Mouse (Mus musculus): ENCODE measurements at regions not wholly inside any gene's neighbourhood (a gene's known extent, or its start where the extent isn't known, plus 50 kb on each side); places are given as distances from the start of the nearest gene placed in this dataset.

DNA sequence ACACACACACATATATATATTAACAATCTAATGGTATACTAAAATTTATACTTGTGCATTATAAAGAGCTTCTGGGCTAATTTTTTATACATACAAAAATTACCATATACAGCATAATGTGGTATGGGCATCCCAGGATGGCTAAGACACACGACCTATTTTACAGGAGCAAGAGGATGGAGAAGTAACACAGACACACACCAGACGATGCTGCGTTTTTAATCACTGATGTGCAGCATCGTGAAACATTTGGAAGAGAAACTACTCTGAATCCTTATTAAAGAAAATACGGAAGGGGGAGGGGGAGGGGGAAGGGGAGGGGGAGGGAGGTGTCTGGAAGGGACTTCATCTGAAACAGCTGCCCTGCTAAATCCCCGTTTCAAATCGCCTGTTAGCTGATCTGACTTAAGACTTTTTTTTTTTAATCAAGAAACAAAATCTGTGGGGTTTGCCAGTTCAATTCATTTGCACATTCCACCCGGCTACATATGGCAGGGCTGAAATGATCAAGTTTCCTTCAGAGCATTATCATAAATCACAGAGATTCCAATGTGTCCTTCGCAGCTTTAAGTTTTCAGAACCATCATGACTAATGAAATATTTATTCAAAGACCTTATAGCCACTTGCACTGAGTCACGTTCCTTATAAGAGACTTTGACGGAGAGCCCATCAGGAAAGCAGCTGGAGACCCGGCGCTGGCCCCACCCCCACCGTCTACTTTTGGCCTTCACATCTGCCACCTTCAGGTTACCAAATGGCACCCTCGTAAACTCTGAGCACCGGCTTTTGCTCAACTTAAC is 89.4 kb upstream of the Rnd3 start:
- Histone ChIP-seq H3K27ac (ENCODE audit: poor library complexity, severe bottlenecking) (no peak overlapping the region), H3K9me3 (replicated peaks) (no peaks in the 10 kb centered on the region), H3K36me3 (no peaks in the 10 kb centered on the region), H3K4me3 (0 out of 2 replicates have a peak overlapping the region, but pooled peaks have one; percentile 12), H3K9ac (no peak overlapping the region), H3K27me3 (replicated peaks) (no peaks in the 10 kb centered on the region), H3K4me1 (replicated peaks) (0 out of 2 replicates have a peak, but pooled peaks cover 3% of the 10 kb centered on the region), H3K4me2 (peak overlapping the region; percentile 52)
- no peak for ATAC-seq (ENCODE audit: insufficient number of reproducible peaks, low FRiP score)
- WGBS, result 13% methylated on average over 16 of the region's 16 CpGs

DNA sequence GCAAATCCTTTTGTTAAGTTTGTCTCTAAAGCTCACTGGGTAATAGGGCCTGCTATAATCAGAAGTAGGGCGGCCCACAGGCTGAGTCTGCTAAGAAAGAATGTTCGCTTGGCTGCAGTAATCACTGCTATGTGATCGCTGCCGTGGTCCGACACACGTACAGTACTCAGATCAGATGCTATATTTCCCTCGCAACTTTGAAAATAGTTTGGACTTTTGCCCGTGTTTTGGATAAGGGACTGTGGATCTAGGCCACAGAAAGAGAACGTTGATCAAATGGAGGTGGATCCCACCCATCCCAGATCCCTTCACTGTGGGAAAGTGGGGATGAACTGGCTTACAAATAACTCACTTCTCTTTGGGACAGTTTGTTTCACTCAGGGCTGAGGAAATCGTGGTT is 88.5 kb upstream of the Rnd3 start:
- Histone ChIP-seq H3K4me1 (replicated peaks) (0 out of 2 replicates have a peak, but pooled peaks cover 3% of the 10 kb centered on the region), H3K9ac (no peak overlapping the region), H3K27me3 (replicated peaks) (no peaks in the 10 kb centered on the region), H3K4me3 (no peak overlapping the region), H3K27ac (ENCODE audit: poor library complexity, severe bottlenecking) (no peak overlapping the region), H3K36me3 (no peaks in the 10 kb centered on the region), H3K9me3 (replicated peaks) (no peaks in the 10 kb centered on the region), H3K4me2 (no peak overlapping the region)
- no peak for ATAC-seq (ENCODE audit: insufficient number of reproducible peaks, low FRiP score)
- whole genome bisulfite sequencing, result 67% methylated on average over 10 of the region's 10 CpGs

DNA sequence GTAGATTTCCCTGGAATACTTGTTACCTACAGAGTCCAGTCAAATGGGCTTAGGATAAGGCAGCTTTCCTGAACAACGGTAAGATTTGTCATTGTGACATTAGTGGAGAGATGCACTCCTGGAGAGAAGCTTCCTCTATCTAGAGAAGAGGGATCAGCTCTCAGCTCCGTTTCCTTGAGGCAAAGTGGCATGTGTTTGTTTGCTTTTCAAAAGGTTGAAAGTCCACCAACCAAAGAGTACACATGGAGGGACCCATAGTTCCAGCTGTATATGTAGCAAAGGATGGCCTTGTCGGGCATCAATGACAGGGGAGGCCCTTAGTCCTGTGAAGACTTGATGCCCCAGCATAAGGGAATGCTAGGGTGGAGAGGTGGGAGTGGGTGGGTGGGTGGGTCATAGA is 87.9 kb upstream of the Rnd3 start:
- WGBS, result 47% methylated on average over 3 of the region's 3 CpGs
- H3K27ac ChIP-seq (ENCODE audit: poor library complexity, severe bottlenecking), result no peak overlapping the region

DNA sequence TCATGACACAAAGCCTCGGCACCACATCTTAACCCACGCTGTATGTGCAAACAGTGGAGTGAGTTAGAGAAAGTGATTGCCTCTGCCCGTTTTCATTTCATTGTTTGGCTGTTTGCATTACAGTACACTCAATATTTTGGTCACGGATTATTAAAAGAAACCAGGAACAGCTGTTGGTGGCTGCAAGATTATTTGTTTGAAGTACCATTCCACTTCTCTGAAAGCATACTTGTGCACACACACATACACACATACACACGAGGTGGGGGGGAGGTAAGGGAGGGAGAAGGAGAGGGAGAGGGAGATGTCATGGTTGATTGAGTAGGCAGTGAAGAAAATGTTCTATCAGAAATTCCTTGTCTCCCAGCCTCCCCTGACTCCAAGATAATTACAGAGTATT is 85.5 kb upstream of the Rnd3 start:
- no peak for ATAC-seq (ENCODE audit: insufficient number of reproducible peaks, low FRiP score)
- Histone ChIP-seq H3K27me3 (replicated peaks) (no peaks in the 10 kb centered on the region), H3K9ac (no peak overlapping the region), H3K36me3 (no peaks in the 10 kb centered on the region), H3K4me2 (no peak overlapping the region), H3K27ac (ENCODE audit: poor library complexity, severe bottlenecking) (no peak overlapping the region), H3K4me1 (replicated peaks) (0 out of 2 replicates have a peak, but pooled peaks cover 3% of the 10 kb centered on the region), H3K4me3 (no peak overlapping the region), H3K9me3 (replicated peaks) (no peaks in the 10 kb centered on the region)
- WGBS, result 76% methylated on average over 5 of the region's 5 CpGs

More for the DNA sequence above, 87.9 kb upstream of the Rnd3 start:
- Histone ChIP-seq H3K4me3 (no peak overlapping the region), H3K9ac (no peak overlapping the region), H3K4me2 (no peak overlapping the region), H3K36me3 (no peaks in the 10 kb centered on the region), H3K9me3 (replicated peaks) (no peaks in the 10 kb centered on the region), H3K27me3 (replicated peaks) (no peaks in the 10 kb centered on the region), H3K4me1 (replicated peaks) (0 out of 2 replicates have a peak, but pooled peaks cover 3% of the 10 kb centered on the region)
- no peak for ATAC-seq (ENCODE audit: insufficient number of reproducible peaks, low FRiP score)

DNA sequence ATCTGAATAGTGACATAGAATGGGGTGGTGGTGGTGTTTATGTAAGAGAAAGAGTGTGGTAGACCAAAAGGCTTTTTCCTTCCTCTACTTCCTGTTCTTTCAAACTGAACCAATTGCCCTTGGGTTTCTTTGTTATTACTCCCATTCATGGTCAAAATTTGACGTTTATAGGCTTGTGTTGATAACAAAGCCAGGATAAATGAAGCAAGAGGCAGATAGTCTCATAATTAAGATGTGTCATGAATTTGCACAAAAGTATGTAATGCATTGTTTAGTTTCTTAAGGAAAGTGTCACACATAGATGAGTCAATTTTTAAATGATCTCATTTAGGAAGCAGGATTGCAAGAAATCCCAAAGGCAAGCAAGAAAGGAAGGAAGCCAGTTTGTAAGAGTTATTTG is 73.9 kb upstream of the Rnd3 start:
- H3K4me2 ChIP-seq, result no peak overlapping the region
- 48% methylated on average over 1 of the region's 1 CpGs for WGBS

DNA sequence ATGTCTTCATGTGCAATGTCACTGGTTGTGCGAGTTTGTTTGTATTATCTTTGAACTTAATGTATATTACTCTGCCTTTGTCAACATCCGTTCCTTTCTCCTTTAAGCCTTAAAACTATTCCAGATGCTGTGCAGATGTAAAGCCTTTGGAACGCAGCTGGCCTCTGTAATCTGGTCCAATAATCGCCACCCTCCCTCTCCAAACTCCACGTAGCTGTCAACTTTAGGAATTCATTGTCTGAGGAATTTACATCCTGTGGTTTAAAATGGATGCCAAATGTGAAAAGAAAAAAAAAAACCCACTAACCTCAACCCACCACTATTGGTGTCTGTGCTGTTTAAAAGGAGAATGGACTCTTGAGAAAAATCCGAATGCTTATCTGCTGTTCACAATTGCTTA is 70.8 kb upstream of the Rnd3 start:
- no peak for ATAC-seq (ENCODE audit: insufficient number of reproducible peaks, low FRiP score)
- Histone ChIP-seq H3K9ac (no peak overlapping the region), H3K9me3 (replicated peaks) (no peaks in the 10 kb centered on the region), H3K27ac (ENCODE audit: poor library complexity, severe bottlenecking) (no peak overlapping the region), H3K4me1 (replicated peaks) (no peaks in the 10 kb centered on the region), H3K36me3 (no peaks in the 10 kb centered on the region), H3K4me3 (no peak overlapping the region), H3K27me3 (replicated peaks) (no peaks in the 10 kb centered on the region), H3K4me2 (no peak overlapping the region)
- WGBS, result 44% methylated on average over 6 of the region's 6 CpGs

More for the DNA sequence above, 73.9 kb upstream of the Rnd3 start:
- Histone ChIP-seq H3K27ac (ENCODE audit: poor library complexity, severe bottlenecking) (no peak overlapping the region), H3K9me3 (replicated peaks) (no peaks in the 10 kb centered on the region), H3K4me3 (no peak overlapping the region), H3K9ac (no peak overlapping the region), H3K4me1 (replicated peaks) (no peaks in the 10 kb centered on the region), H3K27me3 (replicated peaks) (no peaks in the 10 kb centered on the region), H3K36me3 (no peaks in the 10 kb centered on the region)
- no peak for ATAC-seq (ENCODE audit: insufficient number of reproducible peaks, low FRiP score)

DNA sequence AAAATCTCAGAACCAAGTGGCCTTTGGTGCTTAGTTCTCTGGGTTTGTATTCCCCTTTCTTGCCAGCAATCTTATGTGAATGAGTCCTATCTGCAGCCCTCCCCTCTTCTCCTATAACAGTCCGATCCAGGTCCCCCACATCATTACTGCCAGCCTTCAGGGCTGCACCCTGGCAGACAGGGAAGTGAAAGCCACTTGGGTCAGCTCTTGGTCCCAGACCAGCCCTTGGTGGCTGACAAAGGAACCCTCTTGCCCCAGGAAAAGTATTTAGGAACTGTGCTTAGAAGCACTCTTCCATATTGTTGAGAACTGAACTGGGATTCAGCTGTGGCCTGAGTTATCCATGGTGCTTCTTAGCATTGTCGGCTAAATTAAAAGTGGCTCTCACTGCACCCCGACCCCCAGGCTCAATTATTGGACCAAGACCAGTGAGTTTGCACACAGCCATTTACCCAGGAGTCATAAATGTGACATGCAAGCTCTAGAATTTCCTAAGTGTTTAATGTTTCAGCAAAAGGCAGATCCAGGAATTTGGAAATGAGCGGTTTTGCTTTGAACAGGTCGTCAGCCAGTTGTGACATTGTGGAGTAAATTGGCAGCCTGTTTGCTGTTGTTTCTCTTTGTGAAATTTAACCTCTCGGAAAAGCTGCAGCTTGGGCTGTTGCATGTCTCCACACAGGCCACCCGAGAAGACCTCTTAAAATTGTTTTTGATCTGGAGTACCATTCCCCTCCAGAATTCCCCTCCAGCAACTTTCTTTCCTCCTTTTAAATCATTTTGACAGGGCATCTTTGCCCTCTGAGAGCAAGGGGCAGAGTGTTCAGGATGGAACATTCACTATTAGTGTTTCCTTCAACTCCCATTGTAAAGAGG is 58.5 kb upstream of the Rnd3 start:
- Histone ChIP-seq H3K9me3 (replicated peaks) (no peaks in the 10 kb centered on the region), H3K4me1 (replicated peaks) (no peaks in the 10 kb centered on the region), H3K27ac (ENCODE audit: poor library complexity, severe bottlenecking) (no peak overlapping the region), H3K27me3 (replicated peaks) (no peaks in the 10 kb centered on the region), H3K36me3 (no peaks in the 10 kb centered on the region), H3K9ac (no peak overlapping the region), H3K4me2 (no peak overlapping the region), H3K4me3 (no peak overlapping the region)
- no peak for ATAC-seq (ENCODE audit: insufficient number of reproducible peaks, low FRiP score)
- WGBS, result 73% methylated on average over 7 of the region's 7 CpGs

DNA sequence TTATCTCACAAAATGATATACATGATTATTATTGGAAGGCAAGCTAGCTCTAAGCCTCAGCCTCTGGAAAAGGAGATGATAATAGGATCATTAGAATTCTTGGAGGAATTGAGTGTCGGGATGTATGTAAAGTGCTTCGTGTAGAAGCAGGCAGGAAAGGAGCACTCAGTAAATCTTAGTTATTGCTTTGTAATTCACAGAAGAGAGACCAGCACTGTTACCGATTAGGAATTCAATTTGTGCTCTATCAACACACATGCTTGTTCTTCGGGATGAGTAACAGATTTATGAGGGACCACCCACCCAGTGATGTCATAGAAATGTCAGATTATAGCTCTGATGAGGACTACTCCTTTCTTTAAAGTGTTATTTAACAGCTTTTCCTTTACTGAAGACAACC is 57.4 kb upstream of the Rnd3 start:
- ATAC-seq (ENCODE audit: insufficient number of reproducible peaks, low FRiP score), result no peak
- Histone ChIP-seq H3K36me3 (no peaks in the 10 kb centered on the region), H3K9me3 (replicated peaks) (no peaks in the 10 kb centered on the region), H3K27me3 (replicated peaks) (no peaks in the 10 kb centered on the region), H3K4me2 (no peak overlapping the region), H3K27ac (ENCODE audit: poor library complexity, severe bottlenecking) (no peak overlapping the region), H3K9ac (no peak overlapping the region), H3K4me3 (no peak overlapping the region), H3K4me1 (replicated peaks) (no peaks in the 10 kb centered on the region)
- 61% methylated on average over 4 of the region's 4 CpGs for WGBS

All from heart, embryonic 12.5 days (tissue).